Mouse (Mus musculus) bone marrow macrophage, adult 2 months (primary cell): Measurements from ENCODE around the gene Ankrd27.

Experiments
- CTCF ChIP-seq: IDR thresholded peaks from 2 replicates; pipeline ENCODE4 v1.5.1; 2012; ENCODE audit warnings: low read depth, mild to moderate bottlenecking, low read length, moderate library complexity
- POLR2A ChIP-seq: IDR thresholded peaks from 2 replicates; pipeline ENCODE4 v1.6.1; 2012; ENCODE audit warnings: mild to moderate bottlenecking, low read depth, low read length, borderline replicate concordance

GRCm38 (mm10) chr7:35563071-35563470, 23.0 kb upstream of the Ankrd27 start:
- TF ChIP-seq POLR2A (no peak), CTCF (no peak)
